Mouse (Mus musculus): Measurements from ENCODE around the gene Ttc12. TPM values are rescaled to one million over a fixed set of nuclear protein-coding genes. Genes with fewer than 3 reads are reported as not detected.

Gene Ttc12
- polyA plus RNA-seq, 1 experiment from 2014 or later: 2.6 TPM

DNA sequence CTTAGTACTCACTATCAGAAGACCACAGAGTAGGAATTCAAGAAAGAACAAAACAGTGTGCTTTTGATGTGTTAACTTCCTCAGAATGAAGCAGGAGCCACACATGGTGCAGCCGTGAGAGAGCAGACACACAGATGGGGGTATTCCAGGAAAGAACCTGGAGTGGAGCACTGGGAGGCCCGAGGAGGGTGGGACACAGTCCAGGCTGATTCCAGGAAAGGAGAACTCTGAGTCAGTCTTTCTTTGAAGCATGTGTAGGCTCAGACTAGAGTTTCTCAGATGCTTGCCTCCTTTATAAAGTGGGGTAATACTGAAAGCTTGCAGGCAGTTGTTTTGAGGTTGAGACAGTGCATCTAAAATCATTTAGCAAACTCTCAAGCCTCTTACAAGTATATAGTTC, 93.8 kb downstream of the Ttc12 start:
- 48% methylated on average over 2 of the region's 2 CpGs for WGBS

More for the DNA sequence above, 93.8 kb downstream of the Ttc12 start:
- no peak for ATAC-seq (replicated peaks; ENCODE audit: low FRiP score, low read depth)
- H3K9me3 ChIP-seq (replicated peaks; ENCODE audit: low read length): no peaks in the 10 kb centered on the region
- H3K4me2 ChIP-seq (ENCODE audit: low read length): no peak overlapping the region
- no peaks in the 10 kb centered on the region for H3K36me3 ChIP-seq (ENCODE audit: insufficient read depth, low read length)
- no peak overlapping the region for H3K27ac ChIP-seq
- no peak overlapping the region for H3K4me3 ChIP-seq (replicated peaks; ENCODE audit: low read depth, low read length)
- TF ChIP-seq CTCF (IDR thresholded peaks at IDR 0.05; ENCODE audit: low read depth): no peak
- DNase-seq (ENCODE audit: low spot score): no peak
- no peaks in the 10 kb centered on the region for H3K27me3 ChIP-seq (ENCODE audit: insufficient read depth, low read length)
- no peaks in the 10 kb centered on the region for H3K4me1 ChIP-seq (replicated peaks; ENCODE audit: insufficient read depth, low read length)
- no peak overlapping the region for H3K9ac ChIP-seq (ENCODE audit: low read depth, low read length)

Other genes with a start within 250 kb of the Ttc12 start
- gene Gm4894, start 235.7 kb downstream of the Ttc12 start, polyA plus RNA-seq (2015; fragmentation: Nextera tagmentation; extraction: Ambion mirVana): not detected in 2 replicates
- gene Drd2, start 145.6 kb downstream of the Ttc12 start, polyA plus RNA-seq (2015; fragmentation: Nextera tagmentation; extraction: Ambion mirVana): not detected in 2 replicates
- gene Ankk1, start 59.2 kb downstream of the Ttc12 start, polyA plus RNA-seq (2015; fragmentation: Nextera tagmentation; extraction: Ambion mirVana): not detected in 2 replicates